Mouse (Mus musculus): ENCODE results near the gene Dnah5.

Dnah5 gene

GRCm38 (mm10) chr15:28203111-28204075 lies at the start of gene Dnah5:
Gene Dnah5, plus strand, starts transcription at chr15:28203752.
- DNase-seq (ENCODE audit: low read depth): no peak

GRCm38 (mm10) chr15:28154822-28155501 lies 48.6 kb upstream of the Dnah5 start:
- DNase-seq (ENCODE audit: low read depth): no peak

GRCm38 (mm10) chr15:28158771-28159489 lies 44.6 kb upstream of the Dnah5 start:
- peak; percentile 15 for DNase-seq (ENCODE audit: low read depth)

- no peak for DNase-seq (ENCODE audit: low read depth)
These were observed 41.3 kb upstream of the Dnah5 start for GRCm38 (mm10) chr15:28162291-28162690.

- DNase-seq (ENCODE audit: low read depth): no peak
These were observed 38.3 kb upstream of the Dnah5 start for GRCm38 (mm10) chr15:28165234-28165633.

- no peak for DNase-seq (ENCODE audit: low read depth)
These were observed 37.5 kb upstream of the Dnah5 start for GRCm38 (mm10) chr15:28166090-28166489.

- DNase-seq (ENCODE audit: low read depth): no peak
These were observed 24.6 kb upstream of the Dnah5 start for GRCm38 (mm10) chr15:28178951-28179350.

- no peak for DNase-seq (ENCODE audit: low read depth)
These were observed 24.0 kb upstream of the Dnah5 start for GRCm38 (mm10) chr15:28179556-28179955.

- DNase-seq (ENCODE audit: low read depth): peak; percentile 44
These were observed 21.7 kb upstream of the Dnah5 start for GRCm38 (mm10) chr15:28181862-28182261.

GRCm38 (mm10) chr15:28182567-28182966 lies 21.0 kb upstream of the Dnah5 start:
- DNase-seq (ENCODE audit: low read depth): no peak

GRCm38 (mm10) chr15:28187472-28188360 lies 15.8 kb upstream of the Dnah5 start:
- peak; percentile 8 for DNase-seq (ENCODE audit: low read depth)

GRCm38 (mm10) chr15:28188361-28189011 lies 15.1 kb upstream of the Dnah5 start:
- no peak for DNase-seq (ENCODE audit: low read depth)

GRCm38 (mm10) chr15:28189668-28190067 lies 13.9 kb upstream of the Dnah5 start:
- no peak for DNase-seq (ENCODE audit: low read depth)

- DNase-seq (ENCODE audit: low read depth): no peak
These were observed 4.9 kb upstream of the Dnah5 start for GRCm38 (mm10) chr15:28198609-28199008.

- DNase-seq (ENCODE audit: low read depth): no peak
These were observed 1.1 kb downstream of the Dnah5 start for GRCm38 (mm10) chr15:28204626-28205025.

GRCm38 (mm10) chr15:28207545-28207944 lies 4.0 kb downstream of the Dnah5 start:
- DNase-seq (ENCODE audit: low read depth): no peak

- DNase-seq (ENCODE audit: low read depth): no peak
These were observed 9.5 kb downstream of the Dnah5 start for GRCm38 (mm10) chr15:28213057-28213456.

- no peak for DNase-seq (ENCODE audit: low read depth)
These were observed 12.8 kb downstream of the Dnah5 start for GRCm38 (mm10) chr15:28216358-28216757.

GRCm38 (mm10) chr15:28227316-28227715 lies 23.8 kb downstream of the Dnah5 start:
- no peak for DNase-seq (ENCODE audit: low read depth)

GRCm38 (mm10) chr15:28260250-28260649 lies 56.7 kb downstream of the Dnah5 start:
- no peak for DNase-seq (ENCODE audit: low read depth)

GRCm38 (mm10) chr15:28299438-28299837 lies 95.9 kb downstream of the Dnah5 start:
- DNase-seq (ENCODE audit: low read depth): no peak
